Mouse (Mus musculus) thymus, postnatal 36 days (tissue): Measurements from ENCODE around the gene Crtam.
A peak's percentile ranks its signal among the peaks of the same experiment; 100 is the strongest.

Experiments used
- DNase-seq, 2 experiments: peaks; one replicate each; pipeline ENCODE4 v3.0.0; 2022; ENCODE audit warnings: mixed read lengths in 2 of 2

The Crtam gene

DNA sequence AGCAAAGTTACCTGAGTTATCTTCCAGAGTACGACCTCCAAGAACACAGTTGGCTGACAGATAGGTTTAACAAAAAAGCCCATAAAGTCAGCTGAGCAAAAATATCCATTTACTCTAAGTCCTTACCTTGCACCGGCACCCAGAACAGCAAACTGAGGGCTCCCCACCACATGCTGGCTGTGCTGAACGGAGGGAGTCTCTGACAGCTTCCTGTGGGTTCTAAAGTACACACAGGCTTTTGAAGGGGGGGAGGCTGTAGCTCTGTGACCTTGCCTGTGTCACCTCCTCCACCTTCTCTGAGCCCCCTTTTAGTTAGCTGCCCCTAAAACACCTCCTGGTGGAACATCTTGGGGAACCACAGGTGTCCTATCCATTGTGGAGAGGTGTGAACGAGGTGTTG lies at the start of gene Crtam:
TSS of gene Crtam (minus strand) at position 214 of the 400 bp plus-strand sequence.
- DNase-seq = peak; percentile 10 to 21

DNA sequence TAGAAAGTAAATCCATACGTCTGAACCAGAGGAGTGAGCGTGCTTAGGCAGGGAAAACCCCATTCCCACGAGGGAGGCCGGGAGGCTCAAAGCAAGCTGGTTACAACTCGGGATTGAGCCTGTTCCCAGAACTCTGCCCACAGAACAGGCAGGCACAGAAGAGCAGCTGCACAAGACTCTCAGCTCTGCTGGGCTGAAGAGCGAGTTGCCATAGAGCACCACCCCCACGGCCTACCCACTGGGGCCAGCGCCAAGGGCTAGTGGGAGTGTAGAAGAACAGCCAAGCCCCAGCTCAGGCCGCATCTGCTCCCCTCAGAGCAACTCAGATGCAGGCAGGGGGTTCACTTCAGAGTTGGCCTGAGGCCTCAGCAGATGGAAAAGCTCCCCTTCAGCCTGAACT lies 49.7 kb upstream of the Crtam start:
- no peak for DNase-seq

DNA sequence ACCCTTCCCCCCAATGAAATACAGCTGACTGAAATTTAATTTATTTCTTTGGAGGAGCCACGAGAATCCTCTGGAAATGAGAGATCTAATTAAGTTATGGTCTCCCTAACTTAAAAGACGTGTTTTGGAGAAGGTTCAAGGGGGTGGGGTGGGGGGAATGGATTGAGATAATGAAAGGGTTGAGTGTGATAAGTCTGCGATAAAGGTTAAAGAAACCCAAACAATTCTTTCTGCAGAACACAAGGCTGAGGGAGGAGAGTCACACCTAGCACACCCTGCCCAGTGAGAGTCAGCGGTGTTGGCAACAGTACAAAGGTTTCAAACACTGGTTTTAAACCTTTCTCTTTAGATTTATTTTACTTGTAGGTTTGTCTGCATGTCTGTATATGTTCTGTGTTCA lies 49.0 kb upstream of the Crtam start:
- no peak for DNase-seq

DNA sequence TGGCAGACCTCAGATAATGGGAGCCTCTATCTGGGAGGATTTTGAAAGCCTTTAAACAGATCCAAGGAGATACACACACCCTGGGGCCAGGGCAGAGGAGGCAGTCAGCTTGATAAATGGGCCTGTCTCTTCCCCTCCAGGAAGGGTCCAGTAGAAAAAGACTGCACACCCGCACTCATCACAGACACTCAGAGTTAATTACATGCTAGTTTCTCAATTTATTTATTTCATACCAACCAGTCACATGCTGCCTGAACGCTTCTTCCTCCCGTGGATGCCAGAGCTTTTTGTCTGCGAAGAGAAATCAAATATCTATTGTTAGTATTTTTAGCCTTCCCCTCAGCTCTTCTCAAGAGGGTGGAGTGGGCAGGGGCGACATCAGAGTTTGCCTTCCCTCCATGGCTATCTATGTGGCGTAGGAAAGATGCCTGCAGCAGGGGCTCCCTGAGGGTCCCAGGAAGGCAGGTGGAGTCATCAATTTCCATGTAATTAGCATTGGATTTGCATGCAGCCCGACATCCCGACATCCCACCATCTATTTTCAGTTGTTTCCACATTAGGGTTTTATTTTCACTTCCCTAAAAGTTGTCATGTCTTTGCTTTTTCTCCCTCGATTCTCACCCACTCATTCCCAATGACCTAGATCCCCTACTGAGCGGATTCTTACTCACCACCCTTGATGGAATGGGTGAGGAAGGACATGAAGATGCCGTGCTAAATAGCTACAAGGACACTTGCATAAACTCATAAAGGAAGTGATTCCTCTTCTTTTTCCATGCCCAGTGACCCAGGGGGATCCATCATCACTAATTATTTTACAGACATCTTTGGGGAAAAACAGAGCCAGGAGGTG lies 46.9 kb upstream of the Crtam start:
- no peak for DNase-seq

DNA sequence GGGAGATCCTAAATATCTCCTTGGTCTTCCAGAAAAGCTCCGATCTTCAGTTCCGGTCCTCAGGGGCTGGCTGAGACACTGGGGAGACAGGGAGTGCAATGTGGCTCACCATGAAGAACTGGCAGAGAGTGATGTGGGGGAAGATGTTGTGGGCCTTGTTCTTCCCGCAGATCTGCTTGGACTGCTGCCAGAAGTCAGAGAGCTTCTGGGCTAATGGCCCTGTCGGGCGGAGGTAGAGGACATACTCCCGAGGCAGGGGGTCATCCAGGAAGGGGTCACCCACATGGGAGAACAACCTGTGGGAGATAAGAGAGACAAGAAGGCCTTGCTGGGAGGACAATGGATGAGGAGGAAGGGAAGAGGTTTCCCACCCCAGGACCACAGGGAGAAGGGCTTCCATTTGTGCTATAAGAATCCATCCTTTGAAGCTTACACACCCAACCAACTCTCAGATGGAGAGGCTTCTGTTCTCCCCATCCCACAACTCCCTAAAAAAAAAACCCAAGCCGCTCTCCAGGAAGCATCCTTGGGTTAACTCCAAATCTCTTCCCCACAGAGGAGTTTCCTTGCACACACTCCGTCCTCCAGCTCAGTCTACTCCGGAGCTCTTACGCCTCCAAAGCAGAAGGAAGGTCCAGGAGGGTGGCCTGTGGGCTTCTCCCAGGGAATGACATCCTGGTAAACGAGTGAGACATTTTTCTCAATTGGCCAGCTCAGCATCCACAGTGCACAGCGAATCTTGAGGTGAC lies 46.1 kb upstream of the Crtam start:
- DNase-seq = no peak

DNA sequence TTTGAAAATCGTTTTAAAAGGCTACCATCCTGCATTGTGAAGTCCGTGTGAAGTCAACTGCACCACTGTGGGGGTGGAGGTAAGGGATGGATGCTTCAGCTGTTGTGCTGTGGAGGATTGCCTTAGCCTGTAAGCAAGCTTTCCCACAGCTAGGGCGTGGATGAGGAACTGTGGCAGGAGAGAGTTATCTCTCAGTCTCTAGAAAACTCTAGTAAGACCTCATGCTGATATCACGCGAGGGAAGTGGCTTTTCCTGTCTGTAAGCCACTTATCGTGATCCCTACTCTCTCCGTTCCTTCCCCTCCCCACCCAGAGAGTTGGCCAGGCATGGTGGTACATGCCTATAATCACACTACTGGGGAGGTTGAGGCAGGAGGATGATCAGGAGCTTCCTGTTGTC lies 44.9 kb upstream of the Crtam start:
- DNase-seq = no peak

DNA sequence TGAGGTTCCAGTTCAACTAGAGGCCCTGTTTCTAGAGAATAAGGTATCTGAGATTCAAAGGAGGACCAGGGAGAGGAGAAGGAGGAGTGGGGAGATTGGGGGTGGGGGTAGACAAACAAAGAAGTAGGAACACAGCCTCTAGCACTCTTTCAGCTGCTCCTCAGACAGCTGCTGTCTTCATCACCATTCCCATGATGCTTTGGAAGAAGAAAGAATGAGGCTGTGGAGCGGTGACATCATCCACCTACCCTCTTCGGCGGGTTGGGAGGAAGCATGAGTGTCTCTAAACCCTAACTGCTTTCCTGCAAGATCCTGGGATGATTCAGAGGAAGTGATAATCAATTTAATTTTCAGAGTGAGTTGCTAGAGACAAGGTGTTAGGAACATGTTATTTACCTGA lies 44.4 kb upstream of the Crtam start:
- no peak for DNase-seq

DNA sequence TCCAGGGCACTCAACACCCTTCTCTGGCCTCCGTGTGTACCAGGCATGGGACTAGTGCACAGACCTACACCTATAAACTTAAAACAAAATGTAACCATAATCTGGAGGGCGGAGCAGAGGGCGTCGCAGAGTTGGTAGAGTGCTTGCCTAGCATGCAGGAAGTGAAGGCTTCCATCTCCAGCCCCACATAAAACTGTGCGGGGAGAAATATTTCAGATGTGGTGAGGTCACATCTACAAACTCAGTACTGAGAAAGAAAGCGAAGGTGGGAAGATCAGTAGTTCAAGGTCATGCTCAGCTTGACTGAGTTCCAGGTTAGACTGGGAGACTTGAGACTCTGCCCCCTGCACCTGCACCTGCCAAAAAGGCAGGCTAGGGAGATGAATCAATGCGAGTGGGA lies 43.8 kb upstream of the Crtam start:
- DNase-seq = no peak

DNA sequence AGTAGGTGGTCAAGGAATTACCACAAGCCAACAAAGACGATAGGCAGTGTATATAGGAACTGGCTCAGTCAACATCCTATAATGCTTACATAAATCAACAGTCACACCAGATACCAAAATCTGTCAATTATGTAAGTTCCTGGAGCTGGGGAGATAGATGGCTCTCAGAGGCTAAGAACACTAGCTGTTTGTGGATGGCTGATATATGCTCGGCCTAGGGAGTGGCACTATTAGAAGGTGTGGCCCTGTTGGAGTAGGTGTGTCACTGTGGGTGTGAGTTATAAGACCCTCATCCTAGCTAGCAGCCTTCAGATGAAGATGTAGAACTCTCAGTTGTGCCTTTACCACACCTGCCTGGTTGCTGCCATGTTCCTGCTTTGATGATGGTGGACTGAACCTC lies 43.2 kb upstream of the Crtam start:
- DNase-seq = no peak

DNA sequence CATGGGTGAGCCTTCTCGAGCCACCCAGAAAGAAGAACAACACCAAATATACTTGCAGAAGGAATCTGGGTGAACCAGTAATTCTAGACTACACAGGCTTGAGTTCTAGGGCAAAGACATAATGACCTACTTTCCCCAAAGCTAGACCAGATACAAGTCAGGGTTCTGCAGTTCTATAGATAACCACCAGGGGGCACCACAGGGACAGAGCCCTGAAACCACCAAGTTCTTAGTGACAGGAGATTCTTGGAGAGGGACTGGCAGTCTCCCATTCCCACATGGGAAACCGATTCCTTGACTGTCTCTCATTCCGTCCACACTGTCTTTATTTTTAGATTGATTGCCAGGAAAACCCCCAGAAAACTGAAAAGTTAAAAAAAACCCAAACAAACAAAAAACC lies 40.2 kb upstream of the Crtam start:
- DNase-seq = peak; percentile 69 to 79

DNA sequence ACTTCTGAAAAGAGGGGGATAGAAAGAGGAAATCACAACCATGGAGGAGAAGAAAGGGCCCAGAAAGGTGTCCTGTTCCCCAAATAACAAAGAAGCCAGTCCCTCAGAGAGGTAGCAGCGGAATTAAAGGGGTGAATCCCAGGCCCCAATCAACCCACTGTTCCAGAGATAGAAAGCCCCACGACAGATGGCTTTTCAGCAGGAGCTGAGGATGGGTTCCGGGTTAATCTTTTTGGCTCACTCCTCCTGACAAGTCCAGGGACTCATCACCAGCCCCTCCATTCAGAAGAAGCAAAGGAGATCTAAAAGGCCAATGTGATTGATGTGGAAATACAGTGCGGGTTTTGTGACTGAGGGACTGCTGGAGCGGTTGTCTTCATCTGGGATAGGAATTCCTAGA lies 39.2 kb upstream of the Crtam start:
- no peak for DNase-seq

DNA sequence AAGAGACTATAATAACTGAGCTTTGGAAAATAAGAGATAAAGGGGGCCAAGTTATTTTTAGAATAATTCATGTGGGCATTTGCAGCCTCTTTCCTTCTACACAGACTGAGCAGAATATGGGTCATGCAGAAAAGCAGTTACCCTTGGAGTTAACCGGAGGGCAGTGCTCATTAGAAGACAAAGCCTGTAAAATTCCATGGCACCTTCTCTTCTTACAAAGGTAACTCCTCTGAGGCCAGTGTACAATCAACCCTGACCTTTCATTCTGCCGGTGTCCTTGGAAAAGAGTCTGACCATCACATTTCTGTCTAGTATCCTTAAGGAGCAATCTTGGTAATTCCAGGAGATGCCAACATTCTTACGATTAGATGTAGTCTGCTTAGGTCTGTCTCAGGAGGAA lies 37.0 kb upstream of the Crtam start:
- no peak for DNase-seq

DNA sequence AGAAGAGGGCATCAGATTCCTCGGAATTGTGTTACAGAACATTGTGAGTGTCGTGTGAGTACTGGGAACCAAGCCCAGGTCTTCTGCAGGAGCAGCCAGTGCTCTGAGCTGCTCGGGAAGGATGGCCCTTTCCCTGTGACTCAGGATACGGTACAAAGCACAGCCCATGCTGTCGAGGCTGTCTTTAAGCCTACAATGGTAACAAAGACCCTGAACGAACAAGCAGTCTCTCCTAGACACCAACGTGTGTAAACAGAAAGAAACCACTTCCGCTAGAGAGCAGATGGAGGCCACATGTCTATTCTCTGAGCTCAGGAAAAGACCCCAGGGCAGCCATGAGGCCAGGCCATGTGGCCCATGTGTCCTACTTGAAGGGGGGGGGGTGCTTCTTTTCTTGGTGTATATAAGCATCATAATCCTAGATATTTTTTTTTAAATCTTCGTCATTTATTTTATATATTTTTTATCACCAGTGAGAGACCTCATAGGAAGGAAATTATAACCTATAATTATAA lies 33.8 kb upstream of the Crtam start:
- no peak for DNase-seq

DNA sequence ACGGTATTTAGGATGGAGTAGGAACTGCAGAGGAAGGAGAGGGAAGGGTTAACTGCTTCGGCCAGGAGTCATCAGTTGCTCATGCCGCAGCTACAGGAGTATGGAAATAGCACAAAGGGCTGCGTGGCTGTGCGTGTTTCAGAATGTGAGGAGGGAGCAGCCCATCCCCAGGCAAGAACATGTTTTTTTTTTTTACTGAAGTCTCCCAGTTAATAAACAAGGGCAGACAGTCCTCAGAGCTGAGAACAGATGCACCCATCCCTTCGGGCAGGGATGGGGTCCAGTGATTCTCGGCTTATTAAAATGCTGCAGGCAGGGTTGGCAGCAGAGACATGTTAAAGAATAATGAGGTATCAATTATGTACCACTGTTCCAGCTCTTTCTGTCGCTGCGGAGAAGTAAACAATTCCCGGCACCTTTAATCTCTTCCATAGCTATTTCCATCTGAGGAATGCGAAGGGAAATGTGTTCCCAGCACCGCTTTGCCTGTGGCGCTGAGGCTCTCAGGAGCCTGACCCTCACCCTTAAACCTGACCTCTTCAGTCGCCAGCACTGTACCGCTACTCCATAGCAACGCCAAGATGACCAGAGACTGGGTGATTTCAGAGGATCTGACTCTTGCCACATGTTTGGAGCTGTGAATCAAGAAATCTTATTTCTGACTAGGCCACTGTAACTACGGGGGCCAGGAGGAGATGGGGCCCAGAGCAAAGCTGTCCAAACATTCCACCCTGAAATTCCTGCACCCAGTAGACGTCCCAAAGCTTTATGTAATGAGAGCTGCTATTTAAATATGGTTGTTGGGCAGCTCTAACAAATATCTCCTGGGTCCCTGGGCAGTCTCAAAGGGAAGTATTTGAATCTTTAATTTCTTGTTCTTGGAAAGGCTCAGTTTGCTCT lies 27.4 kb upstream of the Crtam start:
- no peak for DNase-seq

DNA sequence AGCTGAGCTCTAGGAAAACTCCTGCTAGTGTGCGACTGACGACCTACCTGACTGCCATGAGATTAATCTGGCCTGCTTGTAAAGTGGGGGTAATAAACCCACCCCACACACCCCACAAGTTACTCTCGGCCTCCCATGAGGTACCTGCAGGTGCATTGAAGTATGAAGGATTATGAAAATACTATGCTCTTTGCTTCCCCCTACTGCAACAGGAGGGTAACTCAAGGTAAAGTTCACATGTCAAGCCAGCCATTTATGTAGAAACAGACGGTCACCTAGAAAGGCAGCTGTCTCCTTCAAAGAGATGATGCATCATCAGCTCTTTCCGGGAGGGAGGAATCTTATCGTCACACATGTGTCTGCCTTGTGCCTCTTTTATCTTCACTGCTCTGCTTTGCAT lies 25.4 kb upstream of the Crtam start:
- no peak for DNase-seq

DNA sequence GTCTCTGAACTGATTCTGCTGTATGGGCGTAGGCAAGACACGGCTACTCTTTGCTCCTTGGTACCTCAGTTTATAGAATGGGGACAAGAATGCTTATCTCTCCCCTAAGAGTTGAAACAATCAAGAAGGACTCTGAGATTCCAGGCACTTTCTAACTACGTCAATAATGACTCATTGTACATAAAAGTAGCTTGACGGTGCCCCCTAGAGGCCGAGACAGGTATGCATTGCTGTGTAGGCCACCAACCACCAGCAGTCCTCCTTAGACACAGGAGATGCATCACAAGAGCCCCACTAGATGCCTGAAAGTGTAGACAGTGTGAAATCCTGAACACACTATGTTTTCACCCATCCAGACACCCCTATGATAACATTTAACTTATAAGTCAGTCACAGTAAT lies 24.0 kb upstream of the Crtam start:
- peak; percentile 36 to 44 for DNase-seq

DNA sequence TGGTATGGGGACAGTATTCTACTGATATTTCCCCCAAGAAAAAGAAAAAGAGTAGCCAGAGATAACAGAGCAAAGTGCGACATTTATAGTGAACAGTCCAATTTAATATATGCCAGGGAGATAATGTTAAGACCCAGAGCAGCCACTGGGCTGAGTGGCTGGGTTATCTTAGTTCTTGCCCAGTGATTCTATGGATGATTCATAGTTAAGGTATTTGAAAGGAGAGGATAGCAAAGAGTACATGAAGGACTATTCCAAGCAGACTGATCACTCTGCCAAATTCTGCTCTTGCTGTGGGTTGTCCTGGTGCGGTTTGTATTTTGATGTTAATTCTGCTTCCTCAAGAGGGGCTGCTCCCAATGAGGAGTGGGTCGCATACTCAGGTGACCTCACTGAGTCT lies 17.3 kb upstream of the Crtam start:
- DNase-seq = no peak

DNA sequence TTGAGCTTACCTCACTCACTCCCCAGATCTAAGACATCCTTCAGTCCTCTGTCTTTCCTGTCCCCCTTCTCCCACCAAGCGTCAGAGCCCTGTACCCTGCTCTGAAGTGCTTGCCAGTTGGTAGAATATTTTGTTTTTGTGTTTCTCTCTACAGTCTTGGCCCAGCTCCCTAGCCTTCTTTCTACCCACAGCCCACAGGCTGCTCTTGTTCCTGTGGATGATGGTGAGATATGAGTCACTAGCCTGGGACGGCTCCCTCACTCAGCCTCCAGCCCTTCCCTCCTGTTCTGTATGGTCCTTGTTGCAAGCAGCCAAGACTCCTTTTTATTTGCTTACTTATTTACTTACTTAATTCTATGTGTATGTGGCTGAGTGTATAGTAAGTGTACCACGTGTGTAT lies 16.1 kb upstream of the Crtam start:
- DNase-seq = no peak

DNA sequence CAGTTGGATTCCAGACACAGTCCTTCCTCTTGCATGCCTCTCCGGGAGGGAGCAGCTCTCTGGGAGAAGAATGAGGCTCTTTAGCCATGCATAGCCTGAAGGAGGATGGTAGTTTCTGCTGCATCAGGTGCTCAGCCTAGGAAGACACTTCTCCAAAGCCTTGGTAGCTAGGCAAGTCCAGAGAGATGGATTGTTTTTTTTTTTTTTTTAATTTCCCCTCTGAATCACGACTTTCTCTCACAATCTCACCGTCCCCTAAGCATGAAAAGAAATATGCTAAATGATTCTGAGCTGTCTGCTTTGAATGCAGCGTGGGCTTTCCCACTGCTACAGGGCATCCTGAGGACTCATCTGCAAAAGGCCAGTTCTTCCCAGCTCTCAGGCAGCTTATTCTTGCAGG lies 10.1 kb upstream of the Crtam start:
- no peak for DNase-seq

DNA sequence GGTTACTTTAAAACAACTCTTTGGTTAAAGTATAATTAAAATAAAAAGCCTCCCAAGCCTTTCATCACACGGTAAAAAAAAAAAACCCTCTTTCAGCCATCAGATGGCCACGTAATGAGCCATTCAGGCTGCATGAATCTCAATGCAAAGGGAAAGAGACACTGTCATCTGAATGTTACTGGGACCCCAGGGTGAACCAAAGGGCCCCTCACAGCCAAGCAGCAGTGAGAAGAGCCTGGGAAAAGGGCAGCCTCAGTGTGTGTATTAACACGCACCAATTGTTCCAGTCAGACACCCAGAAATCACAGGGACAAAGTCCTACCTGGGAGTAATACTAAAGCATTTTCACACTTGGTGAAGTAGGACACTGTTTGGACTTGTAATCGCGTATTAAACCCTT lies 8.0 kb upstream of the Crtam start:
- DNase-seq = no peak

DNA sequence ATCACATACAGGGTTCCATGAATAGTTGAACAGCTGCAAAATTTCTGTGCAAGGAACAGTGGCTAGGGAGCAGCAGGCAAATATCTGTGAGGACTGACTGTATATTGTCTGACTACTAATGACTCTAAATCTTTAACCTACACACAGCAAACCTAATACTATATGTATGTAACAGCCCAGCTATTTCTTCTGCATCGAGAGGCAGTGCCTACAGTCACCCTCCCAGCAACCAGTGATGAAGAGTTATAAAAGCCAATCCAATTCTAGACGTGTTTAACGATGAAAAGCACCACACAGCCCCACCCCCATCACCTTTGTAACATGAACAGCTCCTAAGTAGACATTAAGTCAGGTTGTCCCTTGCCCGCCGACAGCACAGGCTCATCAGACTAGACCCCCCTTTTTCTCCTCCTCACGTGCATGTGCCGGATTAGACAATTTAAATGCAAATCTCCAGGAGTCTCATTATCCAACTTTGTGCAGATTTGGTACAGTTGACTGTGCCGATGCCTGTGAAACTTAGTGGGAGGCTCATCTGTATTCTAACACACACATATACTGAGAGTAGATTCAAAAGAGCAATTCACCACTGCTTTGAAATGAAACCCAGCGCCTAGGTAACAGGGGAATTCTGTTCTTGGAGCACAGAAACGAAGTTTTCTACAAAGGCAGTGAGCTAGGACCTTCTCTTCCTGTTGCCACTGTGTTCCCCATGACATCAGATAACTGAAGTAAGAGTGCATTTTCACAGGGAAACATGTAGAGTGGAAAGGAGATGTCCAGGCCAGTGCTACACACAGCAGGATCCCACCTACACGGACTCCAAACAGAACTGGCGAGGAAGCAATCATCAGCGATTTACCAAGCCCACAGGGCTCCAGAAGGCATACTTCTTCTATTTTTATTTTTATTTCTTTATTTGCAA lies 7.3 kb upstream of the Crtam start:
- DNase-seq = no peak

DNA sequence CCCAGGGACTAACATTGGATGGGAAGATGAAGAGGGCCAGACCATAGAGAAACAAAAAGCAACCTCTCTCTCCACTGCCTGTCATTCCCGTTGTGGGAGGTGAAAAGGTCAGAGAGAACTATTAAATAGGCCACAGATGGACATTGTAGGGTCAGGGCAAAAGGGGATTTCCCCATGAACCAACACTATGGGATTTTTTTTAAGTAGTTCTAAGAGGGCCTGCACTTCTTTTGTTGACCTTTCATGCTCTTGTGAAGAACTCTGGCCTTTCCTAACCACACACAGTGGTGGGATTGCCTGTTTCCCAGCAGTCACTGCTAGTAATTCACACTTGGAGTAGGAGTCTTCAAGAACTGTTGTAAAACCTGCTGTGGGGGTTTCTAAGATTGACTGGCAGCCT lies 3.4 kb upstream of the Crtam start:
- DNase-seq = no peak
